Mouse (Mus musculus) lung, postnatal 0 days (tissue): ENCODE results near the gene Gspt1.

Experiments
- CTCF ChIP-seq: IDR thresholded peaks from 2 replicates; pipeline ENCODE4 v1.5.1; 2016; ENCODE audit warnings: antibody characterized with exemption, mild to moderate bottlenecking
- EP300 ChIP-seq: IDR thresholded peaks from 2 replicates; pipeline ENCODE4 v1.6.1; 2016; ENCODE audit warnings: antibody characterized with exemption, mild to moderate bottlenecking, control low read depth

DNA sequence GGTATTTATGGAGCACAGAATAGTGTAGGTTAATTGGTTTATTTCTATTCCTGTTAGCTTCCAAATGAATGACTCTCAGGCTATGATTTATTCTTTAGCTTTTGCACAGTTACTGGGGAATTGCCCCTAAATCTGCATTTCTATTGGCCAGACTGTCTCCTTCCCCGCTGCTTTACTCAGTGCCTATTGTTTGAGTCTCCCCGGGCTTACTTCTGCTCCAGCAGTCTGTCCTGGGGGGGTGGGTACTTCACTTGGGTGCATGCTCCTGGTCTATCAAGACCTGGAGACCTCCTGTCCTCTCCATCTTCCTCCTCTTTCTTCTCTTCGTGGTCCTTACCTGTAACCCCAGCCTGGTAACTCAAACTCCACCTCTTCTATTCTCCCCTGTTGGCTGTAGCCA lies 22.8 kb upstream of the Gspt1 start:
- no peak for TF ChIP-seq CTCF
- no peak for TF ChIP-seq EP300
